Mouse (Mus musculus) left cerebral cortex, postnatal 14 days (tissue): ENCODE results near the gene Olfr417. TPM values are rescaled to one million over a fixed set of nuclear protein-coding genes. Genes with fewer than 3 reads are reported as not detected.
"Not testable (repeated sequence)": the region's sequence is repeated elsewhere in the genome, so short reads cannot be mapped to it uniquely, and the experiment has no call there.

Experiments
- DNase-seq, 2 experiments: peaks; one replicate each; pipeline ENCODE4 v3.0.0; 2021 to 2022; ENCODE audit warnings: low spot score in 2 of 2, mixed read lengths in 1 of 2
- intact Hi-C: fragments of 180-260 bp; cut with DNase I; formaldehyde crosslinking; loops from one replicate; pipeline ENCODE4 v1.15.1; 2025
- long read RNA-seq, 2 experiments: library from polyadenylated mRNA; stranded (forward); transcript quantifications; one replicate each; pipeline ENCODE4 v2.0.0; 2021
- total RNA-seq, 2 experiments: library from RNA; stranded (reverse); gene quantifications; 2 replicates each; pipeline ENCODE4 v1.2.3; 2021

Olfr417 gene
- total RNA-seq, result not detected
- long read RNA-seq, experiment 1, result 0 reads
- long read RNA-seq, experiment 2, result 0 reads

DNA sequence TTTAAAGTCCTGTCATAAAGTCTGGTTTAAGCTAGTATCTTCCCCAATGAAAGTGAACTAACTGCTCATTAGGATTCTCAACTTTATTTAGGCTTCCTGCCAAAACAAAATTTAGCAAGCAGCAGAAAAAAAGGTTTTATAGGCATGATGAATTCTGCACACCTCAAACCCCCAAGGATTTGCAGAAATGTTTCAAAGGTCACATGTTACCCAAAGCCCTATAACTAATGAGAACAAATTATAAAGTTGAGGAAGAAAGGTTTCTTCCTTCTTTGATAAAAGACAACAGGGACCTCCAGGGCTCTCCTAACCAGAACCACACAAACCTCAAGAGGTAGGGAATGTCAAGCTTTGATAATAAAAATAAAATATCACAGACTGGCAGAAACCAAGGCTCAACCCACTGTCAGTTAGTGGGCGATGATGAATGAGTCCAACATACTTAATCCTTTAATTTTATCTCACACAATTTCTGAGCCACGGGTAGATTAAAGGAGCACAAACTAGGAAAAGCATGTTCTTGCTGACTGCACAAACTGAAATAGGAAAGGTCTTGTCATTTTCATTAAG, at the start of gene Olfr417:
Olfr417 (plus strand) TSS at position 241 of the 570 bp plus-strand sequence.
- intact Hi-C loops, result no loop called here
- no peak for DNase-seq

DNA sequence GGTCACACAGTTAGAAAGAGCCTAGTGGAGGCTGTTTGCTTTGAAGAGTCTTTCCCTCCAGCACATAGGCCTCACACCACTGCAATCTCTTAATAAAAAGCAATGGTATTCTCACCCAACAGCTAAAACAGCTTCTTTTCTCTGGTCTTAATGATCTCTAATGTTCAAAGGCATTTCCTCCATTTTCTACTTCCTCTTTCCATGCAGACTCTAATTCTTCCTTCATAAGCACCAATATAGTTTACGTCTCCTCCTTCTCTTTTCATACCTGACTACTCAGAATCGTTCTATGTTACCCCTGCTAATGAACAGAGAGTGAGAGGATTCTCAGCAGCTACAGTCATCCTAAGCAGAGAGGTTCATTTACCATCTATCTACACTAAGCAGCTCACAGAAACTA, 47.6 kb upstream of the Olfr417 start:
- DNase-seq, result no peak
- intact Hi-C loops, result loop anchor here (5.0 kb wide), 1 partner anchor 1025 kb away; no protein-coding TSS in a partner anchor

- no peak for DNase-seq
- intact Hi-C loops, result no loop called here
These were observed 34.7 kb upstream of the Olfr417 start, which contains the start of gene Mptx1 for GRCm38 (mm10) chr1:174330218-174330617. Mptx1 (plus strand) TSS chr1:174330518.

GRCm38 (mm10) chr1:174353636-174354035, 11.3 kb upstream of the Olfr417 start:
- intact Hi-C loops, result not testable (repeated sequence)

DNA sequence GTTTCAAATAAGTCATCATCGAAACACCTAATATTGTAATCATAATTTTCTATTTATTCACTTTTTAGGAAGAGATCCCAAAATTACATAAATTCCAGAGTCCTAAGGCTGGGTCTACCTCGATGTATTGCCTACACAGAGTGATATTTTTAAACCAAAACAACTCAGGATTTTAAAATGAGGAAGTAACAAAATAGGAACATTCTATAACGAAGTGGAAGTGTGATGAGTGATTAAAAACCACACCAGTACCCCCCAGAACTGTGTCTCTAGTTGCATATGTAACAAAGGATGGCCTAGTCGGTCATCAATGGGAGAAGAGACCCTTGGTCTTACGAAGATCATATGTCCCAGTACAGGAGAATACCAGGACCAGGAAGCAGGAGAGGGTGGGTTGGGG, 10.3 kb upstream of the Olfr417 start:
- intact Hi-C loops, result no loop called here
- no peak for DNase-seq

More at GRCm38 (mm10) chr1:174353636-174354035, 11.3 kb upstream of the Olfr417 start:
- DNase-seq, result not testable (repeated sequence)

DNA sequence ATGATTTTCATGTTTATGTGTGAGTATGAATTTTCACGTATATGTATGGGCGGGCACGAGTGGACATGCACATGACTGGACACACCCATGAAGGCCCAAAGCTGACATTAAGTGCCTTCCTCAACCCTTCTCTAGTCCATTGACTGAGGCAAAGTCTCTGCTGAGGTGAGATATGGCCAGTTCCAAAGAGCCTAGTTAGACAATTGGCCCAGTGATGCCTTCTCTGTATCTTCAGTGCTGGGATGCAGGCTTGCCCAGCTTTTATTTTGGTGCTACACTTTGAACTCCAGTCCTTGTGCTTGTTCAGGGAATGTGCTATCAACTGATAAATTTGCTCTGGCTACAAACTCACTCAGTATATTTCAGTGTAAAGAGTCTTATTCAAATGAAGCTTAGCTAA, 8.9 kb downstream of the Olfr417 start:
- DNase-seq, result no peak
- intact Hi-C loops, result no loop called here

GRCm38 (mm10) chr1:174390746-174391145, 25.8 kb downstream of the Olfr417 start, which contains the start of gene Olfr248:
Olfr248 (plus strand) TSS chr1:174391046.
- no peak for DNase-seq
- intact Hi-C loops, result no loop called here

DNA sequence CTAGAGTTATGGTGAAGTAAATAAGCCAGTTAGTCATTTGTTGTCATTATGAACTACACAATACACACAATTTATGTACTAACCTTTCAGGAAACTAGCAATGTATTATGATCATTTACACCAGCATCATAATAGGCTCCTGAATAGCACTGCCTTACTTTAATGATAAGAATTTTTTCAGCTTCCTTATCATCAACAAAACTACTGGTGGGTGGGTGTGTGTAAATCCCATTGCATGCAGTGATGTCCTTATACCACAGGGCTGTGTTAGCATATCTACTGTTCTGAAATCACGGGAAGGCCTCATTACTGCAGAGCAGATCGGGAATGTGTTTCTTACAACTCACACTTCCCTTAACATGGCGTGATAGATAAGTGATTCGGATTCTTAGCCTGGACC, 58.0 kb downstream of the Olfr417 start:
- intact Hi-C loops, result no loop called here
- no peak for DNase-seq

GRCm38 (mm10) chr1:174423764-174424163, 58.8 kb downstream of the Olfr417 start, which contains the start of gene Olfr414:
Olfr414 (plus strand) TSS chr1:174424064.
- DNase-seq, result no peak
- intact Hi-C loops, result no loop called here

Other genes with a start within 250 kb of the Olfr417 start
- gene Olfr231, start 244.0 kb upstream of the Olfr417 start, total RNA-seq, result not detected
- gene Olfr424, start 233.6 kb upstream of the Olfr417 start, total RNA-seq, result not detected
- gene Olfr420, start 209.5 kb upstream of the Olfr417 start, total RNA-seq, result not detected
- gene Spta1, start 192.3 kb upstream of the Olfr417 start, total RNA-seq, result under 1 TPM; 0.19 to 0.24 TPM
- not detected for gene Olfr419, start 113.1 kb upstream of the Olfr417 start, total RNA-seq
- not detected for gene Mptx1, start 34.6 kb upstream of the Olfr417 start, total RNA-seq
- gene Olfr248, start 25.9 kb downstream of the Olfr417 start, total RNA-seq, result not detected
- not detected for gene Olfr414, start 58.9 kb downstream of the Olfr417 start, total RNA-seq
- not detected for gene Olfr220, start 77.0 kb downstream of the Olfr417 start, total RNA-seq
- 10 to 100 TPM; 57.5 to 64.6 TPM for gene Fmn2, start 136.7 kb downstream of the Olfr417 start, total RNA-seq